Mouse (Mus musculus) small intestine, adult 2 months (tissue): ENCODE measurements around the gene Elmo1.

Experiments
- CTCF ChIP-seq: fragments of 200-500 bp; IDR thresholded peaks from 2 replicates; pipeline ENCODE4 v1.5.1; 2012; ENCODE audit warnings: low read depth, mild to moderate bottlenecking, control low read depth, inconsistent platforms, low read length, moderate library complexity, mixed read lengths; ENCODE audit not compliant: insufficient replicate concordance, insufficient read length; ENCODE audit errors: extremely low read depth
- POLR2A ChIP-seq: fragments of 200-500 bp; IDR thresholded peaks from 2 replicates; pipeline ENCODE4 v1.6.1; 2012; ENCODE audit warnings: low read depth, mild to moderate bottlenecking, control low read depth, inconsistent platforms, low read length, moderate library complexity

- no peak for TF ChIP-seq POLR2A
- TF ChIP-seq CTCF = peak; percentile 44; the same call in 1 of the 2 replicates
These were observed 398.7 kb downstream of the Elmo1 start for GRCm38 (mm10) chr13:20489110-20489509.
